Mouse (Mus musculus) CH12.LX (cell line): ENCODE measurements around the gene Slc18a3.

ENCODE experiments used
- BHLHE40 ChIP-seq: IDR thresholded peaks from 2 replicates; pipeline ENCODE4 v1.6.1; 2011; ENCODE audit warnings: mild to moderate bottlenecking, low read depth, low read length, improper control_type of control experiment
- CHD2 ChIP-seq: IDR thresholded peaks from 2 replicates; pipeline ENCODE4 v1.6.1; 2011; ENCODE audit warnings: low read length, improper control_type of control experiment
- CTCF ChIP-seq, 2 experiments: IDR thresholded peaks in 1 of 2; conservative IDR thresholded peaks in 1 of 2; 2 replicates each; pipeline ENCODE4 v1.5.1; 2011 to 2012; ENCODE audit warnings: low read depth in 2 of 2, low read length in 2 of 2, improper control_type of control experiment in 1 of 2, inconsistent platforms in 1 of 2, mild to moderate bottlenecking in 1 of 2, moderate library complexity in 1 of 2
- E2F4 ChIP-seq: IDR thresholded peaks from 2 replicates; pipeline ENCODE4 v1.6.1; 2011; ENCODE audit warnings: low read depth, low read length, improper control_type of control experiment; ENCODE audit not compliant: insufficient replicate concordance
- ELF1 ChIP-seq: IDR thresholded peaks from 2 replicates; pipeline ENCODE4 v1.6.1; 2014; ENCODE audit warnings: low read depth, mild to moderate bottlenecking, inconsistent platforms, low read length, improper control_type of control experiment
- JUN ChIP-seq: IDR thresholded peaks from 2 replicates; pipeline ENCODE4 v1.6.1; 2011; ENCODE audit warnings: low read depth, mild to moderate bottlenecking, low read length, improper control_type of control experiment, moderate library complexity; ENCODE audit not compliant: insufficient read depth
- MAX ChIP-seq: IDR thresholded peaks from 2 replicates; pipeline ENCODE4 v1.6.1; 2011; ENCODE audit warnings: low read length, improper control_type of control experiment
- NRF1 ChIP-seq: IDR thresholded peaks from 2 replicates; pipeline ENCODE4 v1.6.1; 2014; ENCODE audit warnings: low read depth, mild to moderate bottlenecking, inconsistent platforms, low read length, improper control_type of control experiment, moderate library complexity
- PAX5 ChIP-seq: IDR thresholded peaks from 2 replicates; pipeline ENCODE4 v1.6.1; 2012; ENCODE audit warnings: low read length, inconsistent platforms, mixed read lengths
- POLR2A ChIP-seq: IDR thresholded peaks from 2 replicates; pipeline ENCODE4 v1.6.1; 2011; ENCODE audit warnings: low read depth, mild to moderate bottlenecking, improper control_type of control experiment, low read length
- RAD21 ChIP-seq: IDR thresholded peaks from 2 replicates; pipeline ENCODE4 v1.6.1; 2011; ENCODE audit warnings: low read depth, mild to moderate bottlenecking, low read length, improper control_type of control experiment, moderate library complexity
- RCOR1 ChIP-seq: conservative IDR thresholded peaks from 2 replicates; pipeline ENCODE4 v1.6.1; 2012; ENCODE audit warnings: low read depth, mild to moderate bottlenecking, inconsistent platforms, low read length, improper control_type of control experiment
- ZMIZ1 ChIP-seq: IDR thresholded peaks from 2 replicates; pipeline ENCODE4 v1.6.1; 2012; ENCODE audit warnings: low read depth, mild to moderate bottlenecking, inconsistent platforms, low read length, improper control_type of control experiment

DNA sequence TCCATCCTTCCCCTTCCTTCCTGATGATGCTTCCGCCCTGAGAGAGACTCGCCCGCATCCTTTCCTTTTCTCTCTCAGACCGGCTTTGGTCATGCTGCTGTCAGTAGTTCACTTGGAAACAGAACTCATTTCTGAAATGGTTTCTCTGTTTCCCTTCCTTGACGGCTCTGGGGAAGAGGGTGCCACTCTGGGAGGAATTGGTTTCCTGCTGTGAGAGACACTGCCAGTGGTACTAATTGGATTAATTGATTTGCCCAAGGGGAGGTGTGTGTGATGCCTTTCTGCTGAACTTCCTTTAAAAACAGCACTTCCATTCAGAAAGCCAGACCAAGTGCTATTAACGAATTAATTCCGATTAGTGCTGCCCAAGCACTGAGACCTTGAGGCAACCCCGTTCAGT lies 21.2 kb downstream of the Slc18a3 start:
- no peak for TF ChIP-seq CTCF (conservative IDR thresholded peaks at IDR 0.05 in 1 of 2, IDR thresholded peaks at IDR 0.05 in 1 of 2; ENCODE audit: low read depth in 2 of 2, low read length in 2 of 2)
- no peak for TF ChIP-seq ELF1
- TF ChIP-seq NRF1, result no peak
- no peak for TF ChIP-seq RCOR1
- no peak for TF ChIP-seq BHLHE40
- TF ChIP-seq MAX, result no peak
- no peak for TF ChIP-seq PAX5
- TF ChIP-seq POLR2A, result no peak
- TF ChIP-seq CHD2, result no peak
- no peak for TF ChIP-seq RAD21
- no peak for TF ChIP-seq E2F4
- no peak for TF ChIP-seq JUN
- no peak for TF ChIP-seq ZMIZ1
